Mouse (Mus musculus): ENCODE measurements around the gene Iqgap1. TPM values are rescaled to one million over a fixed set of nuclear protein-coding genes. Genes with fewer than 3 reads are reported as not detected.
A peak's percentile ranks its signal among the peaks of the same experiment; 100 is the strongest.

Gene Iqgap1
- polyA plus RNA-seq, 1 experiment, result 27.9 TPM

- Histone ChIP-seq H3K27ac (replicated peaks; ENCODE audit: low read depth, low read length) (no peak overlapping the region), H3K4me3 (ENCODE audit: insufficient read depth, low read depth, low read length) (no peak overlapping the region), H3K4me1 (ENCODE audit: control insufficient read depth, insufficient read depth, insufficient read length, low read length) (peaks cover 2% of the 10 kb centered on the region)
These were observed 26.5 kb downstream of the Iqgap1 start for GRCm38 (mm10) chr7:80799307-80799706.

DNA sequence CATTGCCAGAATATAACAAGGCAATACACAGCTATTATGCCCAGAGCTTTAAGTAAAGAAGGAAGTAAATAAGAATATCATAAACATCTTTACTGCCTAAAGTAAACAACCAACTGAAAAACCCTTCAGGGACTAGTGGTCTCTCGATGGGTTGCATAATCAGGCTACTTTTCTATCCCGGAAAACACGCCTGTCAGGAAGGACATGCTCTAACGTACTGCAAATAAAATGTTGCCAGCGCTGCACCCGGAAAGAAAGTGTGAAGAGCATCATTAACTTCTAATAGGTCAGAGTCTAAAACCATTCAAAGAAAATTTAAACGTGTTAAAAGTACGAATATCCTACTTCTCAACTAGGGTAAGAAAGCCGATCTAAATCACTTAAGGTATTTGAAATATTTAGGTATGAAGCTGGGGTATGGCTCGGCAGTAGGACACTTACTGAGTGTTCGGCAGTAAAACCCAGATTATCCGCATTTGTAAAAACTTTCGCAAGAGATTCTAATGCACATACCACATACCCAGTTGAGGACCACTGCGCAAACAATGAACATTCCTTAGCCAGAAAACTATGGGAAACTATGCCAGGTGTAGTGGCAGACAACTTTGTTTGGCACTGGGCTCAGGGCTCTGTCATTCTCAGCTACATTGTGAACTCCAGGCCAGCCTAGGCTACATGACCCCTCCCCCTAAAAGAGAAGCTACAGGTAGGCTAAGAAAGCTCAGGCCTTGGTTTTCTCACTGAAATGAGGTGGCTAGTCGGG is 28.8 kb downstream of the Iqgap1 start:
- Histone ChIP-seq H3K4me3 (ENCODE audit: insufficient read depth, low read depth, low read length) (no peak overlapping the region), H3K27ac (replicated peaks; ENCODE audit: low read depth, low read length) (no peak overlapping the region)

DNA sequence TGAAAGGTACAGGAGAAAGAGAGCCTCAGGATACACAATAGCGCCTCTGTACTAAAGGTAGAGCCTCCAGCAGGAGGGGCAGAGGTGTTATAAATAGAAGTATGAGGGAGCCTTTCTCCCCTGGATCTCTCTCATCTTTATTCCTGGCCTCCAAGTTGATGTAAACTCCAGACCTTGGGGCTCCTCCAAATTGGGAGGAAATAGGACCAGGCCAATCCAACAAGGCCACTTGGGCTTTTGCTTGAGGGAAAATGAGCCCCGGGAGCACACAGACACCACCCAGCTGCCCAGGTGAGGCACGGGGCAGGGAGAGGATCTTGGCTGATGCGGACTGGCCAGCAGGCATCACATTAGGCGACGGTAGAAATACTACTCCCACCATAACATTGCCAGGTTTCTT is 29.5 kb downstream of the Iqgap1 start:
- H3K4me3 ChIP-seq (ENCODE audit: insufficient read depth, low read depth, low read length), result no peak overlapping the region
- H3K27ac ChIP-seq (replicated peaks; ENCODE audit: low read depth, low read length), result no peak overlapping the region
- H3K4me1 ChIP-seq (ENCODE audit: control insufficient read depth, insufficient read depth, insufficient read length, low read length), result peaks cover 3% of the 10 kb centered on the region

More for the DNA sequence above, 28.8 kb downstream of the Iqgap1 start:
- peaks cover 2% of the 10 kb centered on the region for H3K4me1 ChIP-seq (ENCODE audit: control insufficient read depth, insufficient read depth, insufficient read length, low read length)

DNA sequence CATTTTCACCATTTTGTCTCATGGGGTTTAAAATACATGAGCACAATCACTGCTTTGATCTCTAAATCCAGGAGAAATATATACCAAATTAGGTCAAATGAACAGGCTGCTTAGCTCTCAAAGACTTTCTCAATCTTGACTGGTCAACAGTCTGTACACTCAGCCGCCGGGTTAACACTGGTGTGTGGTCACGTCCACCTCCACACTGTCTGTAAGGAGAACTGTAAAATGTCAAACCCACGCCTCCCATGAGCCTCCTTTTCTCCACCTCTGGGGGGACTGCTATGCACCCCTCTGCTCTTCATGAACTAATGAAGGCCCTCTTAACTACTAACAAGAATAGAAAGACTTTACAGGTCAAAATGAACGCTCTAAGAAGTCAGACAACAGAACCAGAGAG is 36.2 kb downstream of the Iqgap1 start:
- Histone ChIP-seq H3K4me3 (ENCODE audit: insufficient read depth, low read depth, low read length) (no peak overlapping the region), H3K4me1 (ENCODE audit: control insufficient read depth, insufficient read depth, insufficient read length, low read length) (peaks cover 19% of the 10 kb centered on the region), H3K27ac (replicated peaks; ENCODE audit: low read depth, low read length) (peak overlapping the region; percentile 37)

DNA sequence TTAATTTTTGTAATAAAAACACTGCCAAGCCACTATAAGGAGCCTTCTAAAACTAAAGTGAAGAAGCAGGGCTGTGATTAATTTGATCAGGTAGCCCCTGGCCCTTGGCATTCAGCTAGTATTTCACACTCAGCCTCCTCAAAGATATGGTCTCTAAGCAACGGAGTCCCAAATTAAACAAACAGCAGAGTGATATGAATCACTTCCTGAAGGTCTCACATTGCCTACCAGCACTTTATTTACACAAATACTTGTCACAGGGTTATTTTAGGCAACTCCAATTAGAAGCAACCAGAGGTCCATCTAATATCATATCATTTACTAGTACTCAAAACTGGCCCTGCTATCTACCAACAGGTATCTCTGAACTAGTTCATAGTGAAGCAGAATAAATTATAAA is 36.7 kb downstream of the Iqgap1 start:
- Histone ChIP-seq H3K4me3 (ENCODE audit: insufficient read depth, low read depth, low read length) (no peak overlapping the region), H3K27ac (replicated peaks; ENCODE audit: low read depth, low read length) (no peak overlapping the region), H3K4me1 (ENCODE audit: control insufficient read depth, insufficient read depth, insufficient read length, low read length) (peaks cover 19% of the 10 kb centered on the region)

DNA sequence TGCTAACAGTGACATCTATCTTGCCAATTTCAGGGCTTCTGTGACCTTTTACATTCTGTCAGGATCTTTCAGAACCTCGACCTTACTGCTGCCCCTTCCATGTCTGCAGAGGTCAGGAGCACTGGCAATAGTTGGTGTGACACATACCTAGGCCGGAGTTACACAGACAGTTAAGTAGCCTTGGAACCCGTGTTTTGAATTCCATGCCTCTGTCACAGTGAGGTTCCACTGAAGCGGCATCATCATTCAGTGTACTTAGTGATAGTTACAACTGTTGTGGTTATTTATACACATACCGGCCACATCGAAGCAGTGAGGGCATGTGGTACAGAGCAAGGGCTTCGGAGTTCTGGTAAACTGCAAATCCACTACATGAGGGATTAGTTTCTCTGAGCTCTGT is 37.8 kb downstream of the Iqgap1 start:
- H3K4me3 ChIP-seq (ENCODE audit: insufficient read depth, low read depth, low read length), result no peak overlapping the region
- no peak overlapping the region for H3K27ac ChIP-seq (replicated peaks; ENCODE audit: low read depth, low read length)
- peaks cover 22% of the 10 kb centered on the region for H3K4me1 ChIP-seq (ENCODE audit: control insufficient read depth, insufficient read depth, insufficient read length, low read length)

DNA sequence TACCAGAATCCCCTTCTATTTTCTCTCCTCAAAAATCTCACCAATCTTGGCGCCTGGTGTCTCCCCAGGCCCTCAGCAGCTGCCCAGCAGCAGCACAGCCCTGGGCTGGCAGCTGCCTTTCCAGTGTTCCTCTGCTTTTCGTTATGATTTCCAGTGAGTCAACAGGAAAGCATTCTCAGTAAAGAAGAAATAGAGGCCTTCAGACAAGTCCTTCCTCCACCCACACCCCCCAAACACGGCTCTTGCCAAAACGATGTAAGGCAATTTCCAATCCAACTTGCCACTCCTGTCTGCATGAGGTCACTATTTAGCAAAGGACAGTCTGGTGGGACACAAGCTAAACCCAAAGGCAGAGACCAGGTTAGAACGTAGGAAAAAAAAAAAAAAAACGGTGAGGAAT is 39.0 kb downstream of the Iqgap1 start:
- no peak overlapping the region for H3K4me3 ChIP-seq (ENCODE audit: insufficient read depth, low read depth, low read length)
- peaks cover 32% of the 10 kb centered on the region for H3K4me1 ChIP-seq (ENCODE audit: control insufficient read depth, insufficient read depth, insufficient read length, low read length)
- H3K27ac ChIP-seq (replicated peaks; ENCODE audit: low read depth, low read length), result peak overlapping the region; percentile 66

DNA sequence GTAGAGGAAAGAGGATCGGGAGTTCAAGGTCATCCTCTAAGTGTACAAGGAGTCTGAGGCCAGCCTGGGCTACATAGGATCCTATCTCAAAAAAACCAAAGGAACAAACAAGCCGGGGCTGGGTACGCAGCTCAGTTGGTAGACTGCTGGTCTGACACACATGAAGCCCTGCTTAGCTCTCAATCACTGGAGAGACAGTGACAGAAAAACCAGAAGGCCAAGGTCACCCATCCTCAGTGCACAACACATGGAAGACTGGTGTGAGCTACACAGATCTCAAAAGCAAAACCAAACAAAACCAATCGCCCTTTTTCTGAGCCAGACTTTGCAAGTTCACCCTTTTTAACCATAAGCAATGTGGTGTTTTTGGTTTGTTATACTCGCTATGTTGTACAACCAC is 41.9 kb downstream of the Iqgap1 start:
- no peak overlapping the region for H3K4me3 ChIP-seq (ENCODE audit: insufficient read depth, low read depth, low read length)
- peaks cover 29% of the 10 kb centered on the region for H3K4me1 ChIP-seq (ENCODE audit: control insufficient read depth, insufficient read depth, insufficient read length, low read length)
- no peak overlapping the region for H3K27ac ChIP-seq (replicated peaks; ENCODE audit: low read depth, low read length)

- H3K4me1 ChIP-seq (ENCODE audit: control insufficient read depth, insufficient read depth, insufficient read length, low read length), result peaks cover 29% of the 10 kb centered on the region
- H3K4me3 ChIP-seq (ENCODE audit: insufficient read depth, low read depth, low read length), result no peak overlapping the region
- peak overlapping the region; percentile 60 for H3K27ac ChIP-seq (replicated peaks; ENCODE audit: low read depth, low read length)
These were observed 43.3 kb downstream of the Iqgap1 start for GRCm38 (mm10) chr7:80782155-80783109.

DNA sequence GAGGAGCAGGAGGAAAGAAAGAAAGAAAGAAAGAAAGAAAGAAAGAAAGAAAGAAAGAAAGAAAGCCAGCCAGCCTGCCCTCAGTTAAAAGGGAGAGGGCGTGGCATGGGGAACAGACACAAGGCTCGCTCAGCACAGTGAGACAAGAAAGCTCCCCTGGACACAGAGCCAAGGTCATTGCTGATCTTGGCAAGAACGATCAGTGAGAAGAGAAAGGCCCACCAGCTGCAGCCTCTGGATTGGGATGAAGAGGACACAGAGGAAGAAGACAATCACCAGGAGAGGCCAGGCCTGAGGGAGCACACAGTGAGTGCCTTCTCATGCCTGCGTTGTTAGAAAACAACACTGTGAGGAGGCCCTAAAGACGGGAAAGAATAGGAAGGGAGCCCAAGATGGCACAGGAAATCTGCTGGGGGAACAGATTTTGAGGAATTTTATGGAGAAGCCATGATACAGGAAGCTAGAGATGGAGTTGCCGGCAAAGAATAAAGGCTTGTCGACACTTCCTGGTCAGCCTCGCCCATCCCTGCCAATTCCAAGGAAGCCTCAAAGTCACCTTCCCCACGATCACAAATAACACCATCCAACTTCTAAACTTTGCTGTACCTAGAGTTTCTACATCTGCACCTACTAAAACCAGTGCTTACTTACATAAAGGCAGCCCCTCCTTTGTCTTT is 44.2 kb downstream of the Iqgap1 start:
- peak overlapping the region; percentile 60 for H3K27ac ChIP-seq (replicated peaks; ENCODE audit: low read depth, low read length)
- H3K4me1 ChIP-seq (ENCODE audit: control insufficient read depth, insufficient read depth, insufficient read length, low read length), result peaks cover 27% of the 10 kb centered on the region
- H3K4me3 ChIP-seq (ENCODE audit: insufficient read depth, low read depth, low read length), result no peak overlapping the region

GRCm38 (mm10) chr7:80778958-80779669 is 46.7 kb downstream of the Iqgap1 start:
- Histone ChIP-seq H3K4me3 (ENCODE audit: insufficient read depth, low read depth, low read length) (no peak overlapping the region), H3K4me1 (ENCODE audit: control insufficient read depth, insufficient read depth, insufficient read length, low read length) (peaks cover 32% of the 10 kb centered on the region), H3K27ac (replicated peaks; ENCODE audit: low read depth, low read length) (peak overlapping the region; percentile 79)

DNA sequence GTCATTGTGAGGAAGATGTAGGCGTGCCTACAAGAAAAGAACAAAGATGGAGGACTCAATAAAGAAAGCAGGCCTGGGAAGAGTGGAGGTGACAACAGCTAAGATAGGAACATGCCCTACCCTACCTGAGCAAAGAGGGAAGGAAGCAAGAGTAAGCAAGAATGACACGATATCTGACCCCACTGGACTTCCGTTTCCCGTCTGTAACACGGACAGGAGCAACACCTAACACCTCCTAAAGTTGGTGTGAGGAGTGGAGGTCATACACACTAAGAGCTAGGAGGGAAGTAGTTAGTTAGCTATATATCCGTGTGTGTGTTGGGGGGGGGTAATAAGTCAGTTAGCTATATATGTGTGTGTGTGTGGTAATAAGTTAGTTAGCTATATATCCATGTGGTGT is 47.4 kb downstream of the Iqgap1 start:
- Histone ChIP-seq H3K27ac (replicated peaks; ENCODE audit: low read depth, low read length) (0 out of 2 replicates have a peak overlapping the region, but pooled peaks have one; percentile 51), H3K4me1 (ENCODE audit: control insufficient read depth, insufficient read depth, insufficient read length, low read length) (peaks cover 37% of the 10 kb centered on the region), H3K4me3 (ENCODE audit: insufficient read depth, low read depth, low read length) (no peak overlapping the region)

DNA sequence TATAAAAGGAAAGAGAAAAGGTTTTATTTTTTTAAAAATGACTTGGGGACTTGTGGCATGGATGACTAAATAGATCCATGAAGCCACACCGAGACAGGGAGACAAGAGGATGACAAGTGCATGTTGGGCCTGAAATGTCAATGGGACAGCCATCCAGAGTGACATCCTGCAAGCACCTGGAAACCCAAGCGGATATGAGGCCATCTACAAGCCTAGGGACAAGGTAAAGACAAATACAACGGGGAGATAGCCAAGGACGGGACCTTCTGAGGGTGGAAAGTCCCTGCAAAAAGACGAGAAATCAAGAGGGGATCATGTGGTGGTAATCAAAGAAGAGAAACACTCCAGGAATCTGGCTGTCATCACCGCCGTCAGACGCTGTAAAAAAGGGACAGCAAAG is 48.6 kb downstream of the Iqgap1 start:
- H3K4me1 ChIP-seq (ENCODE audit: control insufficient read depth, insufficient read depth, insufficient read length, low read length), result peaks cover 32% of the 10 kb centered on the region

DNA sequence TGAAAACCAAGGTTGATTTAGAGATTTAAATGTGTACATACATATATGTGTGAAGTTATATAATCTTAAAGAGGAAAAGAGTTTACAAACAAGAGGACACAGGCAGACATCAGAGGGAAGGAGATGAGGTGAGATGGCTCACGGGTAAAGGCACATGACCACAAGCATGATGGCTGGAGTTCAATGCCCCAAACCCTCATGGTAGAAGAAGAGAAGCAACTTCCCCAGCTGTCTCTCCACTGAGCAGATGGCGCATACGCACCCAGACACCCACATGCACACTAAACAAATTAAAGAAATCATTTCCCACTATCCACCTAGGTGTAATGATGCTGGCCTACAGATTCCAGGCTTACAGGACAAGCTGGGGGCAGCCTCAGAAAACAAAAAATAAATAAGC is 49.7 kb downstream of the Iqgap1 start:
- H3K27ac ChIP-seq (replicated peaks; ENCODE audit: low read depth, low read length), result peak overlapping the region; percentile 19; the same call in 1 of the 2 replicates
- no peak overlapping the region for H3K4me3 ChIP-seq (ENCODE audit: insufficient read depth, low read depth, low read length)
- H3K4me1 ChIP-seq (ENCODE audit: control insufficient read depth, insufficient read depth, insufficient read length, low read length), result peaks cover 24% of the 10 kb centered on the region

More for the DNA sequence above, 48.6 kb downstream of the Iqgap1 start:
- H3K4me3 ChIP-seq (ENCODE audit: insufficient read depth, low read depth, low read length), result no peak overlapping the region
- peak overlapping the region; percentile 31 for H3K27ac ChIP-seq (replicated peaks; ENCODE audit: low read depth, low read length)
